Mouse (Mus musculus): ENCODE measurements around the gene Lgsn. TPM values are rescaled to one million over a fixed set of nuclear protein-coding genes. Genes with fewer than 3 reads are reported as not detected.

Gene Lgsn
- polyA plus RNA-seq, 1 experiment from 2014 or later = not detected

DNA sequence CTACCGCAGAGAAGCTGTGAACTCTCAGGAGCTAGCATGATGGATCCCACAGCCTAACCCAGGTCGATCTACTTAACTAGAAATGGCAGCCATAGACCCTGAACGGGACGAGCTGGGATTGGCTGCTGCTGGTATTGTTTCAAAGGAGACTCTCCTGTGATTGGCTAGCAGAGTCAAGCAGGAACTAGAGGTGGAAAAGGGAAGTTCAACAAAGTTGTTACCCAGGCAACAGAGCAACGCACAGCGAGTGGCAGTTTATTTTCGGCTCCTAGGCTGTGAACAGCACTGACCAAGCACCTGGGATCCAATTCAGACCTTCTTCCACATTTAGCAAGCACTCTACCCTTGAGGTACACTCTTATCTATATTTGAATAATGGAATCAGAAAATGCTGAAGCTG is 46.4 kb downstream of the Lgsn start, which contains the start of the genes 4931428L18Rik and Pih1d3:
Gene 4931428L18Rik, minus strand, starts transcription at position 121 of the 400 bp plus-strand sequence.
Gene Pih1d3, plus strand, starts transcription at position 275 of the 400 bp plus-strand sequence.
- no peaks in the 10 kb centered on the region for H3K4me1 ChIP-seq
- ATAC-seq (ENCODE audit: insufficient read depth, low FRiP score, low read depth) = no peak

DNA sequence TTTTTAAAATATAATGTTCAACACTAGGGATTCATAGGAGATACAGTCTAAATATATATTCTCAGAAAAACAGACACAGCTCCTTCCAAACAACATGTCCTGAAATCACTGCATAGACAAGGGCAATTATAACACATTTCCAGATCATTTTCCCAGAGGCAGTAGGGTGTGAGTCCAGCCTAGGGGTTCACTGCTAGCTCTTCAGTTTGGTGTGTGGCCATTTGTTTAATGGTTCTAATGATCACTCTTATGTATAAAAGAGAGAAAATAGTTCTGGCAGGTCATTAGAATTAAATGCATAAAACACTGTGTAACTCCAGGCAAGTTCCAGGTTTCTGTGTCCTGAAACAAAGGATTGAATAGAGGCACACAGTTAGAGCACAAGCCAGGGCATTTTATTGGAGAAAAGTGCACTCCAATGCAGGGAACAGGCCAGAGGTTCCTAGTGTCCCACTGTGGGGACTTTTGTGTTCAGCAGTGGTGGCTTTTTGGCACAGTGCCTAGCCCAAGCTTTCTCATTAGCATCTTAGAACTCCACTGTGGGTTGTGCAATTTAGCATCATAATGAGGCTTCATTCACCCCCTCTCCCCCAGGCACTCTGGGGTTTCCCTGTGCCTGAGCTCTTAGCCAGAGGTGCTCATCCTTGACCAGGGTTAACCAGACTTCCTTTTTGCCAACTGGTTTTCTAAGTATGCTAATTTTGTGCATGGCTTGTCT is 57.3 kb downstream of the Lgsn start:
- no peak overlapping the region for H3K4me2 ChIP-seq
- no peak overlapping the region for H3K9ac ChIP-seq
- ATAC-seq (ENCODE audit: insufficient read depth, low FRiP score, low read depth) = no peak

More for the DNA sequence above, 46.4 kb downstream of the Lgsn start, which contains the start of the genes 4931428L18Rik and Pih1d3:
- Histone ChIP-seq H3K4me3 (replicated peaks) (no peak within 1 kb of the TSS), H3K4me2 (no peak within 1 kb of the TSS), H3K9me3 (no peaks in the 10 kb centered on the region), H3K9ac (no peak within 1 kb of the TSS), H3K27me3 (replicated peaks) (no peaks in the 10 kb centered on the region), H3K27ac (no peak within 1 kb of the TSS), H3K36me3 (no peaks in the 10 kb centered on the region)
- WGBS = 78% methylated on average over 7 of the region's 7 CpGs

More for the DNA sequence above, 57.3 kb downstream of the Lgsn start:
- Histone ChIP-seq H3K4me3 (replicated peaks) (no peak overlapping the region), H3K4me1 (no peaks in the 10 kb centered on the region), H3K27me3 (replicated peaks) (no peaks in the 10 kb centered on the region), H3K27ac (no peak overlapping the region), H3K36me3 (no peaks in the 10 kb centered on the region), H3K9me3 (no peaks in the 10 kb centered on the region)

Other genes with a start within 250 kb of the Lgsn start
- not detected in 2 replicates for gene AC153137.1, start 198.4 kb upstream of the Lgsn start, polyA plus RNA-seq (2015; fragmentation: Nextera tagmentation; extraction: Ambion mirVana)
- 0.13 TPM in 1 of 2 replicates, not detected in the other for gene 4931428L18Rik, start 46.3 kb downstream of the Lgsn start, polyA plus RNA-seq (2015; fragmentation: Nextera tagmentation; extraction: Ambion mirVana)
- not detected in 2 replicates for gene Pih1d3, start 46.4 kb downstream of the Lgsn start, polyA plus RNA-seq (2015; fragmentation: Nextera tagmentation; extraction: Ambion mirVana)